Mouse (Mus musculus) neutrophil, adult 5-6 weeks (primary cell): ENCODE results near the gene Cmss1. TPM values are rescaled to one million over a fixed set of nuclear protein-coding genes. Genes with fewer than 3 reads are reported as not detected.

ENCODE experiments used
- ATAC-seq: fragments of 151-379, 151-347 bp; 2 replicates; pipeline ENCODE4 v1.8.0; 2017; ENCODE audit warnings: mild to moderate bottlenecking, moderate TSS enrichment; ENCODE audit not compliant: insufficient number of reproducible peaks, poor library complexity, low FRiP score, severe bottlenecking; ENCODE audit errors: extremely low read depth
- total RNA-seq: library from RNA; stranded (forward); fragments of 200-1000 nt; gene quantifications from 2 replicates; pipeline ENCODE4 v1.2.3, GENCODE M21; 2017

Gene Cmss1
- total RNA-seq, 1 experiment from 2014 or later: 2.6 TPM

GRCm38 (mm10) chr16:57486266-57486665, 120.4 kb downstream of the Cmss1 start:
- ATAC-seq: no peak

- no peak for ATAC-seq
Measured at GRCm38 (mm10) chr16:57485265-57485664, 121.4 kb downstream of the Cmss1 start.

- no peak for ATAC-seq
Measured at GRCm38 (mm10) chr16:57484043-57484795, 122.4 kb downstream of the Cmss1 start.

GRCm38 (mm10) chr16:57483503-57483902, 123.2 kb downstream of the Cmss1 start:
- no peak for ATAC-seq

GRCm38 (mm10) chr16:57482911-57483310, 123.8 kb downstream of the Cmss1 start:
- no peak for ATAC-seq

- ATAC-seq: peak; percentile 87
Measured at GRCm38 (mm10) chr16:57482264-57482663, 124.4 kb downstream of the Cmss1 start.

- no peak for ATAC-seq
Measured at GRCm38 (mm10) chr16:57479776-57480175, 126.9 kb downstream of the Cmss1 start.

GRCm38 (mm10) chr16:57478451-57478850, 128.2 kb downstream of the Cmss1 start:
- no peak for ATAC-seq

- ATAC-seq: no peak
Measured at GRCm38 (mm10) chr16:57473415-57474085, 133.1 kb downstream of the Cmss1 start.

GRCm38 (mm10) chr16:57471071-57471470, 135.6 kb downstream of the Cmss1 start:
- peak; percentile 90 for ATAC-seq

- ATAC-seq: no peak
Measured at GRCm38 (mm10) chr16:57470286-57470830, 136.3 kb downstream of the Cmss1 start.

- no peak for ATAC-seq
Measured at GRCm38 (mm10) chr16:57469869-57470268, 136.8 kb downstream of the Cmss1 start.

GRCm38 (mm10) chr16:57469301-57469700, 137.4 kb downstream of the Cmss1 start:
- ATAC-seq: no peak

GRCm38 (mm10) chr16:57465386-57465913, 141.2 kb downstream of the Cmss1 start:
- ATAC-seq: no peak

GRCm38 (mm10) chr16:57456003-57456402, 150.7 kb downstream of the Cmss1 start:
- no peak for ATAC-seq

GRCm38 (mm10) chr16:57455573-57455972, 151.1 kb downstream of the Cmss1 start:
- ATAC-seq: no peak

- no peak for ATAC-seq
Measured at GRCm38 (mm10) chr16:57454106-57454763, 152.4 kb downstream of the Cmss1 start.

GRCm38 (mm10) chr16:57453009-57453408, 153.7 kb downstream of the Cmss1 start:
- no peak for ATAC-seq
